Mouse (Mus musculus) ES-E14 (cell line): ENCODE data around the gene S100a4. TPM values are rescaled to one million over a fixed set of nuclear protein-coding genes. Genes with fewer than 3 reads are reported as not detected.

Experiments used
- DNase-seq: peaks from one replicate; pipeline ENCODE4 v3.0.0-alpha.2; 2013; ENCODE audit warnings: low read depth, low spot score
- H3K27ac ChIP-seq: 2 replicates; pipeline ENCODE4 v1.5.1; 2012; ENCODE audit warnings: low read depth, mild to moderate bottlenecking, low read length, moderate library complexity, mixed read lengths; ENCODE audit not compliant: poor library complexity, insufficient read depth, severe bottlenecking
- H3K36me3 ChIP-seq: 2 replicates; pipeline ENCODE4 v1.6.1; 2012; ENCODE audit warnings: mild to moderate bottlenecking, low read length, moderate library complexity, mixed read lengths; ENCODE audit not compliant: control insufficient read depth, poor library complexity, insufficient read depth, severe bottlenecking
- H3K4me1 ChIP-seq, 2 experiments: fragments of 150-350 bp in 1 of 2; sonication (generic) in 1 of 2; 2 replicates each; pipeline ENCODE4 v1.6.1; 2012; ENCODE audit warnings: low read length in 2 of 2, mild to moderate bottlenecking in 1 of 2, mixed read lengths in 1 of 2; ENCODE audit not compliant: control insufficient read depth in 2 of 2, insufficient read depth in 2 of 2, poor library complexity in 1 of 2
- H3K4me3 ChIP-seq, 2 experiments: fragments of 150-350 bp in 1 of 2; sonication (generic) in 1 of 2; 2 replicates each; pipeline ENCODE4 v1.5.1; 2012; ENCODE audit warnings: low read length in 2 of 2, low read depth in 1 of 2, mild to moderate bottlenecking in 1 of 2, mixed read lengths in 1 of 2; ENCODE audit not compliant: insufficient read depth in 1 of 2, poor library complexity in 1 of 2, severe bottlenecking in 1 of 2
- H3K9ac ChIP-seq: 2 replicates; pipeline ENCODE4 v1.6.1; 2012; ENCODE audit warnings: low read depth, mild to moderate bottlenecking, low read length, mixed read lengths; ENCODE audit not compliant: poor library complexity, insufficient read depth, severe bottlenecking
- H3K9me3 ChIP-seq: fragments of 150-350 bp; sonication (generic); 2 replicates; pipeline ENCODE4 v1.6.1; 2012; ENCODE audit warnings: low read depth, mild to moderate bottlenecking, low read length; ENCODE audit not compliant: control insufficient read depth, insufficient read depth
- CHD2 ChIP-seq: IDR thresholded peaks from 2 replicates; pipeline ENCODE4 v1.6.1; 2014; ENCODE audit warnings: mild to moderate bottlenecking, low read depth, low read length, inconsistent platforms
- HCFC1 ChIP-seq: IDR thresholded peaks from 2 replicates; pipeline ENCODE4 v1.6.1; 2012; ENCODE audit warnings: low read length, inconsistent platforms, borderline replicate concordance; ENCODE audit not compliant: insufficient read depth
- MAFK ChIP-seq: IDR thresholded peaks from 2 replicates; pipeline ENCODE4 v1.6.1; 2014; ENCODE audit warnings: mild to moderate bottlenecking, low read depth, low read length, inconsistent platforms; ENCODE audit not compliant: insufficient read depth
- ZC3H11A ChIP-seq: IDR thresholded peaks from 2 replicates; pipeline ENCODE4 v1.6.1; 2012; ENCODE audit warnings: low read depth, mild to moderate bottlenecking, inconsistent platforms, low read length, borderline replicate concordance
- ZNF384 ChIP-seq: IDR thresholded peaks from 2 replicates; pipeline ENCODE4 v1.6.1; 2012; ENCODE audit warnings: low read depth, low read length, inconsistent platforms
- in situ Hi-C, 2 experiments: fragments of 600-800 bp; cut with MboI; formaldehyde crosslinking; loops; one replicate each; pipeline ENCODE4 v1.15.1; 2025; ENCODE audit warnings: low sequenced_read_pairs in 2 of 2, inconsistent platforms in 1 of 2; ENCODE audit not compliant: unreplicated experiment in 2 of 2
- total RNA-seq: library from RNA; depleted of rRNA; stranded (reverse); fragments of 300-350 nt; gene quantifications from 2 replicates; pipeline ENCODE4 v1.2.3, GENCODE M21; 2012; rRNA removed

S100a4 gene
- total RNA-seq: 2.0 and 6.9 TPM in 2 replicates

GRCm38 (mm10) chr3:90603623-90604022 lies at the start of gene S100a4:
TSS of gene S100a4 (plus strand) at chr3:90603771.
- TF ChIP-seq HCFC1: no peak
- no peak for TF ChIP-seq MAFK
- TF ChIP-seq CHD2: no peak
- no peak for TF ChIP-seq ZNF384
- H3K36me3 ChIP-seq: no peaks in the 10 kb centered on the region
- no peak within 1 kb of the TSS for H3K27ac ChIP-seq
- no peak for DNase-seq
- H3K4me3 ChIP-seq: no peak within 1 kb of the TSS
- H3K9me3 ChIP-seq: no peaks in the 10 kb centered on the region
- H3K9ac ChIP-seq: no peak within 1 kb of the TSS
- in situ Hi-C loops: no loop called here
- no peaks in the 10 kb centered on the region for H3K4me1 ChIP-seq

GRCm38 (mm10) chr3:90555954-90556353 lies 47.6 kb upstream of the S100a4 start:
- no peaks in the 10 kb centered on the region for H3K36me3 ChIP-seq
- H3K9ac ChIP-seq: no peak overlapping the region
- no peak for DNase-seq
- no peak overlapping the region for H3K4me3 ChIP-seq
- H3K27ac ChIP-seq: no peak overlapping the region
- H3K4me1 ChIP-seq: no peaks in the 10 kb centered on the region
- TF ChIP-seq ZNF384 (no peak), MAFK (no peak), ZC3H11A (no peak), CHD2 (no peak), HCFC1 (no peak)
- no peaks in the 10 kb centered on the region for H3K9me3 ChIP-seq
- in situ Hi-C loops: no loop called here

- TF ChIP-seq HCFC1: no peak
- no peak for TF ChIP-seq MAFK
- no peak for TF ChIP-seq ZNF384
- TF ChIP-seq ZC3H11A: no peak
- TF ChIP-seq CHD2: no peak
- no peak within 1 kb of the TSS for H3K4me3 ChIP-seq
- no peaks in the 10 kb centered on the region for H3K9me3 ChIP-seq
- H3K9ac ChIP-seq: no peak within 1 kb of the TSS
- H3K27ac ChIP-seq: no peak within 1 kb of the TSS
- in situ Hi-C loops: no loop called here
- H3K4me1 ChIP-seq: no peaks in the 10 kb centered on the region
- H3K36me3 ChIP-seq: no peaks in the 10 kb centered on the region
- no peak for DNase-seq
Measured at GRCm38 (mm10) chr3:90560008-90560628, 43.5 kb upstream of the S100a4 start, which contains the start of gene S100a3. TSS of gene S100a3 (plus strand) at chr3:90560578.

- in situ Hi-C loops: no loop called here
- DNase-seq: no peak
- Histone ChIP-seq H3K36me3 (no peaks in the 10 kb centered on the region), H3K27ac (no peak overlapping the region), H3K9me3 (no peaks in the 10 kb centered on the region), H3K4me1 (no peaks in the 10 kb centered on the region), H3K4me3 (no peak overlapping the region), H3K9ac (no peak overlapping the region)
- TF ChIP-seq MAFK: no peak
- TF ChIP-seq CHD2: no peak
- no peak for TF ChIP-seq HCFC1
- no peak for TF ChIP-seq ZC3H11A
- TF ChIP-seq ZNF384: no peak
Measured at GRCm38 (mm10) chr3:90574691-90575090, 28.9 kb upstream of the S100a4 start.
